Mouse (Mus musculus) MEL (cell line): Measurements from ENCODE around the gene Cdadc1. TPM values are rescaled to one million over a fixed set of nuclear protein-coding genes. Genes with fewer than 3 reads are reported as not detected.

ENCODE experiments used
- DNase-seq: peaks from one replicate; pipeline ENCODE4 v3.0.0; 2011; ENCODE audit warnings: low read depth, low spot score
- H3K27ac ChIP-seq: 2 replicates; pipeline ENCODE4 v1.5.1; 2012; ENCODE audit warnings: low read depth, mild to moderate bottlenecking, control low read depth, low read length, moderate library complexity; ENCODE audit not compliant: control insufficient read depth
- H3K27me3 ChIP-seq, 2 experiments: fragments of 150-350 bp in 1 of 2; sonication (generic) in 1 of 2; 2 replicates each; pipeline ENCODE4 v1.6.1; 2012; ENCODE audit warnings: low read length in 2 of 2, mild to moderate bottlenecking in 2 of 2, improper control_type of control experiment in 1 of 2, moderate library complexity in 1 of 2; ENCODE audit not compliant: insufficient read depth in 2 of 2, control insufficient read depth in 1 of 2
- H3K36me3 ChIP-seq, 2 experiments: 2 replicates each; pipeline ENCODE4 v1.6.1; 2012 to 2014; ENCODE audit warnings: low read length in 2 of 2, improper control_type of control experiment in 1 of 2, inconsistent platforms in 1 of 2, mild to moderate bottlenecking in 1 of 2; ENCODE audit not compliant: insufficient read depth in 2 of 2, control insufficient read depth in 1 of 2
- H3K4me1 ChIP-seq, 2 experiments: fragments of 150-350 bp in 1 of 2; sonication (generic) in 1 of 2; 2 replicates each; pipeline ENCODE4 v1.6.1; 2012; ENCODE audit warnings: low read length in 2 of 2, improper control_type of control experiment in 1 of 2, mild to moderate bottlenecking in 1 of 2; ENCODE audit not compliant: insufficient read depth in 2 of 2, control insufficient read depth in 1 of 2
- H3K4me3 ChIP-seq, 2 experiments: fragments of 150-350 bp in 1 of 2; sonication (generic) in 1 of 2; 2 replicates each; pipeline ENCODE4 v1.5.1; 2012; ENCODE audit warnings: low read depth in 2 of 2, low read length in 2 of 2, mild to moderate bottlenecking in 2 of 2, moderate library complexity in 2 of 2, control low read depth in 1 of 2, improper control_type of control experiment in 1 of 2; ENCODE audit not compliant: control insufficient read depth in 1 of 2, insufficient read depth in 1 of 2
- H3K79me2 ChIP-seq: 2 replicates; pipeline ENCODE4 v1.6.1; 2012; ENCODE audit warnings: mild to moderate bottlenecking, low read length, moderate library complexity; ENCODE audit not compliant: control insufficient read depth, poor library complexity, insufficient read depth
- H3K9ac ChIP-seq: 2 replicates; pipeline ENCODE4 v1.6.1; 2012; ENCODE audit warnings: low read depth, mild to moderate bottlenecking, control low read depth, low read length, moderate library complexity; ENCODE audit not compliant: control insufficient read depth, poor library complexity, severe bottlenecking
- H3K9me3 ChIP-seq: fragments of 150-350 bp; sonication (generic); replicated peaks from 2 replicates; pipeline ENCODE4 v1.6.1; 2012; ENCODE audit warnings: mild to moderate bottlenecking, low read length, improper control_type of control experiment, moderate library complexity; ENCODE audit not compliant: insufficient read depth
- CHD2 ChIP-seq: IDR thresholded peaks from 2 replicates; pipeline ENCODE4 v1.6.1; 2011; ENCODE audit warnings: low read length, improper control_type of control experiment
- E2F4 ChIP-seq: IDR thresholded peaks from 2 replicates; pipeline ENCODE4 v1.6.1; 2011; ENCODE audit warnings: low read depth, low read length, improper control_type of control experiment, borderline replicate concordance
- MAX ChIP-seq: IDR thresholded peaks from 2 replicates; pipeline ENCODE4 v1.6.1; 2011; ENCODE audit warnings: low read length, improper control_type of control experiment
- MXI1 ChIP-seq: IDR thresholded peaks from 2 replicates; pipeline ENCODE4 v1.6.1; 2011; ENCODE audit warnings: mild to moderate bottlenecking, low read depth, low read length, improper control_type of control experiment
- MYB ChIP-seq: IDR thresholded peaks from 2 replicates; pipeline ENCODE4 v1.6.1; 2011; ENCODE audit warnings: mild to moderate bottlenecking, low read depth, low read length, improper control_type of control experiment
- POLR2A ChIP-seq, 2 experiments: IDR thresholded peaks; 2 replicates each; pipeline ENCODE4 v1.6.1; 2011 to 2012; ENCODE audit warnings: low read length in 2 of 2, mild to moderate bottlenecking in 2 of 2, control low read depth in 1 of 2, improper control_type of control experiment in 1 of 2, low read depth in 1 of 2, moderate library complexity in 1 of 2; ENCODE audit not compliant: control insufficient read depth in 1 of 2, insufficient read depth in 1 of 2, poor library complexity in 1 of 2
- POLR2AphosphoS5 ChIP-seq: IDR thresholded peaks from 2 replicates; pipeline ENCODE4 v1.6.1; 2012; ENCODE audit warnings: low read depth, borderline replicate concordance, mild to moderate bottlenecking, inconsistent platforms, low read length, moderate library complexity, mixed read lengths
- RAD21 ChIP-seq: IDR thresholded peaks from 2 replicates; pipeline ENCODE4 v1.6.1; 2011; ENCODE audit warnings: mild to moderate bottlenecking, low read depth, low read length, improper control_type of control experiment
- RCOR1 ChIP-seq: IDR thresholded peaks from 2 replicates; pipeline ENCODE4 v1.6.1; 2012; ENCODE audit warnings: low read depth, mild to moderate bottlenecking, inconsistent platforms, low read length, improper control_type of control experiment
- SIN3A ChIP-seq: IDR thresholded peaks from 2 replicates; pipeline ENCODE4 v1.6.1; 2012; ENCODE audit warnings: low read length, improper control_type of control experiment, inconsistent platforms
- SMC3 ChIP-seq: IDR thresholded peaks from 2 replicates; pipeline ENCODE4 v1.6.1; 2011; ENCODE audit warnings: low read depth, low read length, improper control_type of control experiment
- TCF12 ChIP-seq: IDR thresholded peaks from 2 replicates; pipeline ENCODE4 v1.6.1; 2014; ENCODE audit warnings: low read depth, mild to moderate bottlenecking, inconsistent platforms, low read length, improper control_type of control experiment, moderate library complexity
- USF2 ChIP-seq, 2 experiments: IDR thresholded peaks; 2 replicates each; pipeline ENCODE4 v1.6.1; 2011 to 2012; ENCODE audit warnings: improper control_type of control experiment in 2 of 2, low read length in 2 of 2, borderline replicate concordance in 1 of 2, inconsistent platforms in 1 of 2, low read depth in 1 of 2, mild to moderate bottlenecking in 1 of 2; ENCODE audit not compliant: insufficient read depth in 1 of 2
- ZMIZ1 ChIP-seq: IDR thresholded peaks from 2 replicates; pipeline ENCODE4 v1.6.1; 2012; ENCODE audit warnings: low read depth, mild to moderate bottlenecking, inconsistent platforms, low read length, improper control_type of control experiment, moderate library complexity
- polyA plus RNA-seq, 2 experiments: library from polyadenylated mRNA; stranded (reverse) in 1 of 2; unstranded in 1 of 2; fragments of >175 nt in 1 of 2; fragments of >200 nt in 1 of 2; gene quantifications; 2 replicates each; pipeline versions ENCODE4 v1.2.1 to v1.2.4; 2012; ENCODE audit warnings: low replicate concordance in 2 of 2, low read depth in 1 of 2; ENCODE audit not compliant: insufficient read length in 2 of 2, insufficient read depth in 1 of 2, missing spikeins in 1 of 2
- total RNA-seq: library from RNA; depleted of rRNA; stranded (reverse); fragments of 300-350 nt; gene quantifications from 2 replicates; pipeline ENCODE4 v1.2.3, GENCODE M21; 2012; rRNA removed

Gene Cdadc1
- total and polyA plus RNA-seq, 3 experiments: 16.4 to 23.8 TPM; not detected in 1

- H3K27ac ChIP-seq: no peak overlapping the region
- peaks cover 0 to 5% of the 10 kb centered on the region in 2 experiments; a peak in 3 of 4 replicates for H3K36me3 ChIP-seq
- H3K4me1 ChIP-seq: peaks cover 4 to 6% of the 10 kb centered on the region in 2 experiments; a peak in 2 of 4 replicates
- no peaks in the 10 kb centered on the region for H3K9me3 ChIP-seq
- no peaks in the 10 kb centered on the region for H3K27me3 ChIP-seq
- no peak overlapping the region for H3K4me3 ChIP-seq
- peak; percentile 17 for DNase-seq
- TF ChIP-seq SIN3A: no peak
- TF ChIP-seq MAX: no peak
- no peak for TF ChIP-seq POLR2AphosphoS5
- TF ChIP-seq ZMIZ1: no peak
- no peak for TF ChIP-seq POLR2A (IDR thresholded peaks at IDR 0.05; ENCODE audit: control insufficient read depth in 1 of 2, insufficient read depth in 1 of 2, low read depth in 1 of 2, low read length in 2 of 2, poor library complexity in 1 of 2)
- no peak for TF ChIP-seq E2F4
- TF ChIP-seq RAD21: no peak
- no peak for TF ChIP-seq SMC3
- H3K9ac ChIP-seq: no peak overlapping the region
- H3K79me2 ChIP-seq: no peaks in the 10 kb centered on the region
Measured at GRCm38 (mm10) chr14:59525843-59526242, 71.9 kb downstream of the Cdadc1 start.

GRCm38 (mm10) chr14:59513922-59514444, 83.8 kb downstream of the Cdadc1 start:
- Histone ChIP-seq H3K9ac (no peak overlapping the region), H3K36me3 (no peaks in the 10 kb centered on the region; a peak in 1 of 4 replicates), H3K4me1 (no peaks in the 10 kb centered on the region), H3K27ac (no peak overlapping the region), H3K9me3 (no peaks in the 10 kb centered on the region), H3K4me3 (no peak overlapping the region), H3K79me2 (no peaks in the 10 kb centered on the region), H3K27me3 (no peaks in the 10 kb centered on the region)
- no peak for DNase-seq
- no peak for TF ChIP-seq MXI1
- TF ChIP-seq CHD2: no peak
- TF ChIP-seq TCF12: no peak
- no peak for TF ChIP-seq USF2 (IDR thresholded peaks at IDR 0.05; ENCODE audit: borderline replicate concordance in 1 of 2, insufficient read depth in 1 of 2, low read depth in 1 of 2, low read length in 2 of 2)
- no peak for TF ChIP-seq RCOR1
- TF ChIP-seq MYB: no peak
- TF ChIP-seq RAD21: no peak

Other genes starting within 250 kb of the Cdadc1 start
- gene Phf11d, start 232.5 kb downstream of the Cdadc1 start, total RNA-seq: 5.6 and 6.2 TPM in 2 replicates
- 10 to 100 TPM in 1 of 2 experiments, not detected in 1; 19.5 TPM for gene Phf11d, start 232.5 kb downstream of the Cdadc1 start, polyA plus RNA-seq
- gene Phf11c, start 202.6 kb downstream of the Cdadc1 start, total RNA-seq: 0.92 and 1.0 TPM in 2 replicates
- gene Phf11c, start 202.6 kb downstream of the Cdadc1 start, polyA plus RNA-seq: 1 to 10 TPM in 1 of 2 experiments, not detected in 1; 1.2 TPM
- gene Setdb2, start 157.1 kb downstream of the Cdadc1 start, total RNA-seq: 18.3 and 20.2 TPM in 2 replicates
- gene Setdb2, start 157.1 kb downstream of the Cdadc1 start, polyA plus RNA-seq: 10 to 100 TPM in 1 of 2 experiments, not detected in 1; 10.8 TPM
- 22.6 and 24.2 TPM in 2 replicates for gene Cab39l, start 157.0 kb downstream of the Cdadc1 start, total RNA-seq
- 10 to 100 TPM in 1 of 2 experiments, not detected in 1; 34.0 TPM for gene Cab39l, start 157.0 kb downstream of the Cdadc1 start, polyA plus RNA-seq
- gene Shisa2, start 27.3 kb upstream of the Cdadc1 start, total RNA-seq: not detected in 2 replicates
- not detected for gene Shisa2, start 27.3 kb upstream of the Cdadc1 start, polyA plus RNA-seq